Mouse (Mus musculus) cerebellum, adult 2 months (tissue): ENCODE data around the gene Cep68.

Experiments used
- CTCF ChIP-seq: fragments of 200-500 bp; IDR thresholded peaks from 2 replicates; pipeline ENCODE4 v1.5.1; 2011; ENCODE audit warnings: low read depth, mild to moderate bottlenecking, control low read depth, low read length, moderate library complexity, borderline replicate concordance; ENCODE audit not compliant: insufficient read depth
- POLR2A ChIP-seq: fragments of 200-500 bp; IDR thresholded peaks from 2 replicates; pipeline ENCODE4 v1.6.1; 2011; ENCODE audit warnings: low read length, control low read depth, borderline replicate concordance; ENCODE audit not compliant: insufficient read depth

- no peak for TF ChIP-seq POLR2A
- TF ChIP-seq CTCF, result no peak
These were observed 29.5 kb upstream of the Cep68 start for GRCm38 (mm10) chr11:20278702-20279101.
